Mouse (Mus musculus) forebrain, embryonic 14.5 days (tissue): ENCODE data around the gene Ppp1r1c. TPM values are rescaled to one million over a fixed set of nuclear protein-coding genes. Genes with fewer than 3 reads are reported as not detected.

Experiments
- ATAC-seq: fragments of 200-750 bp; cut with Nextera tagmentation; 2 replicates; pipeline ENCODE4 v1.8.0; 2017; ENCODE audit warnings: mild to moderate bottlenecking, moderate library complexity
- DNase-seq: peaks from one replicate; pipeline ENCODE4 v3.0.0-alpha.2; 2015; ENCODE audit warnings: low spot score
- H3K27ac ChIP-seq: fragments of 300-500 bp; sonication (generic); 2 replicates; pipeline ENCODE4 v1.5.1; 2014; ENCODE audit warnings: low read depth, mild to moderate bottlenecking, control low read depth, low read length, moderate library complexity
- H3K27me3 ChIP-seq: fragments of 300-500 bp; sonication (generic); replicated peaks from 2 replicates; pipeline ENCODE4 v1.6.1; 2014; ENCODE audit warnings: low read length, control low read depth, mixed read lengths; ENCODE audit not compliant: control insufficient read depth, insufficient read depth
- H3K36me3 ChIP-seq: fragments of 300-500 bp; sonication (generic); 2 replicates; pipeline ENCODE4 v1.6.1; 2014; ENCODE audit warnings: low read length, control low read depth; ENCODE audit not compliant: control insufficient read depth, insufficient read depth
- H3K4me1 ChIP-seq: fragments of 300-500 bp; sonication (generic); 2 replicates; pipeline ENCODE4 v1.6.1; 2014; ENCODE audit warnings: antibody characterized with exemption, low read length, control low read depth; ENCODE audit not compliant: control insufficient read depth, insufficient read depth
- H3K4me2 ChIP-seq: fragments of 300-500 bp; sonication (generic); 2 replicates; pipeline ENCODE4 v1.6.1; 2014; ENCODE audit warnings: mild to moderate bottlenecking, control low read depth, low read length
- H3K4me3 ChIP-seq: fragments of 300-500 bp; sonication (generic); 2 replicates; pipeline ENCODE4 v1.5.1; 2014; ENCODE audit warnings: low read depth, low read length, control low read depth
- H3K9ac ChIP-seq: fragments of 300-500 bp; sonication (generic); 2 replicates; pipeline ENCODE4 v1.6.1; 2014; ENCODE audit warnings: mild to moderate bottlenecking, low read length, control low read depth, moderate library complexity
- H3K9me3 ChIP-seq: fragments of 300-500 bp; sonication (generic); replicated peaks from 2 replicates; pipeline ENCODE4 v1.6.1; 2016; ENCODE audit warnings: low read length, control low read depth, mixed read lengths; ENCODE audit not compliant: control insufficient read depth
- WGBS: fragments of 180-500 bp; shearing (Covaris S2); extraction: QIAGEN DNeasy Blood & Tissue Kit; methylation state at CpG from one replicate; pipeline ENCODE4 v1.1.7; 2014; 5-methylcytosine and 5-hydroxymethylcytosine counted together
- polyA plus RNA-seq: library from polyadenylated mRNA; unstranded; fragments of >200 nt; fragmentation: Nextera tagmentation; extraction: Ambion mirVana; gene quantifications from 2 replicates; pipeline ENCODE4 v1.2.1, GENCODE M21; 2014

Gene Ppp1r1c
- polyA plus RNA-seq = 0.25 and 0.28 TPM in 2 replicates

DNA sequence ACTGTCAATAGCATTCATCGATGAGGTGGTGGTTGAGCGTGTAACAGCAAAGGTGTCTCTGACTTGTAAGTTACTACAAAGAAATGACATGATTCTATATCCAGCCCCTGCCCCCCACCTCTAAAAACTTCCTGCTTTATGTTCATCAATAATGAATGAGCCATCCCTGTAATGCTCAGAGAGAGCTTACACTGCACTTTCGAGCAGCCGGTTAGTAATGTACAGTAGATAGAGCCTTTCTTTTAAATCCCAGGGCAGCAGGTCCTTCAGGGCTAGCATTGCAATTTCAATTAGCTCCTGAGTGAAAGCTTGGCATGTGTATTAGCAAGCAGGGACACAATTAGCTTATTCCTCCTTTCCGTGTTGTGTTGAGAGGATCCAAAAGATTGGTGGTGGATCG lies at the start of gene Ppp1r1c:
Ppp1r1c (plus strand) TSS at position 206 of the 400 bp plus-strand sequence.
- Histone ChIP-seq H3K4me2 (no peak within 1 kb of the TSS), H3K36me3 (no peaks in the 10 kb centered on the region), H3K27me3 (no peaks in the 10 kb centered on the region), H3K4me3 (no peak within 1 kb of the TSS), H3K9me3 (no peaks in the 10 kb centered on the region), H3K27ac (no peak within 1 kb of the TSS), H3K4me1 (no peaks in the 10 kb centered on the region), H3K9ac (no peak within 1 kb of the TSS)
- DNase-seq (no peak), ATAC-seq (no peak)
- WGBS = 78% methylated on average over 6 of the region's 6 CpGs

DNA sequence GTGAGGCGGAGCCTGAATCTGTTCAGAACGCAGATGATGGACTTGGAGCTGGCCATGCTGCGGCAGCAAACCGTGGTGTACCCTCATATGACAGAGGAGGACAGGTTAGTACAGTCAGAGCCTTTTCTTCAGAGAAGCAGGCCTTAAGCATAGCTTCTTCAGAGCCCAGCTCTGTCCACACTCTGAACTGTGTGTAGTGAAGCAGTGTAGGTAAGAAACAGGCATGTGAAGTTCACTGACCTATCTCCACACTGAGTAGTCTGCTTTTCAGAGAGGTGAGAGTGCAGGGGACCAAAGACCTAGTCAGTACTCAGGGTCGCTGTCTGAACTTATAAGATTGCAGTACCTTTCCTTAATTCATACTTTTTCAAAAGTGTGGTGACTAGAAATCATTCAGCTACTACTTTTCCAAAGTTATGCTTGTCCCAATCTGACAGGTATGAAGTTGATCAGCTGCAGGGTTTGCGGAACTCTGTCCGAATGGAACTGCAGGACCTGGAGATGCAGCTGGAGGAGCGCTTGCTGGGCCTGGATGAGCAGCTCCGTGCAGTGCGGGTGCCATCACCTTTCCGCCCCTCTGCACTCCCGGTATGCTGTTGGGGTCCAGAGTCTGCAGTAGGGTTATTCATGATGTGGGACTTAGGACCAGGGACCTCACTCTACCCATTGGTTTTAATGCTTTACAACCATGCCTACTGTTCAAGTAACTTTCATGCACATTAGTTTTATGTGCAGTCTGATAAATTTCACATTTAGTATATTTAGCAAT lies 47.0 kb upstream of the Ppp1r1c start:
- Histone ChIP-seq H3K4me1 (peaks cover 4% of the 10 kb centered on the region; the same call in 1 of the 2 replicates), H3K4me3 (no peak overlapping the region), H3K27ac (no peak overlapping the region), H3K9me3 (no peaks in the 10 kb centered on the region), H3K4me2 (no peak overlapping the region), H3K36me3 (peaks cover 26% of the 10 kb centered on the region), H3K27me3 (no peaks in the 10 kb centered on the region), H3K9ac (no peak overlapping the region)
- DNase-seq (no peak), ATAC-seq (no peak)
- 85% methylated on average over 12 of the region's 12 CpGs for WGBS

DNA sequence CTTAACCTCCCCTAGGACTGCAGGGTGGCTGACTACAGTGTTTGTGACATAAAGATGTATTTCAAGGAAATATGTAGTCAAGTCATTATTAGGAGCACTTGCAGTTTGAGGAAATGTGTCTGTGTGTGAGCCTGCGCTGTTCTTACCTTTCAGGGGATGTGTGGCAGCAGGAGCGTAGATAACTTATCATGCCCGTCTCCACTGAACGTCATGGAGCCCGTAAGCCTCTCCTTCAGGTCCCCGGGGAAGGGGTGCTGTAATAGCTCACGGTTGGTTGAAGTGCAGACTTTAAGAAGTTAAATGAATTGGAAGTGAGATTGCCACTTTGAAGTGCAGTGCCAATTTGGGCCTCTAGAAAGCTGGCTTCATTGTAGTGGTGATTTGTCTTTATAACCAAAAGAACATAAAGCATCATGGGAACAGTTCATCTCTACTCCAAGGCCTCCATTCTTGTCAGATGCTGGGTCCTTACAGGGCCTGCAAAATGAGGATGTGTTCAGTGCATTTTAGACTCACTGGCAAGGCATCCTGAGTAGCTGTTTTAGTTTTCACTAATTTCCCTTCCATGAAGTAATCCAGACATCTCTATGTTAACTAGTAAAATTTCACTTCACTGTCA lies 46.0 kb upstream of the Ppp1r1c start:
- H3K4me2 ChIP-seq = no peak overlapping the region
- WGBS = 26% methylated on average over 7 of the region's 7 CpGs
- H3K4me3 ChIP-seq = no peak overlapping the region
- ATAC-seq (peak; percentile 42; the same call in 1 of the 2 replicates), DNase-seq (peak; percentile 49)
- H3K36me3 ChIP-seq = peaks cover 26% of the 10 kb centered on the region
- H3K27ac ChIP-seq = no peak overlapping the region
- no peak overlapping the region for H3K9ac ChIP-seq
- H3K9me3 ChIP-seq = no peaks in the 10 kb centered on the region
- H3K27me3 ChIP-seq = no peaks in the 10 kb centered on the region
- H3K4me1 ChIP-seq = peaks cover 4% of the 10 kb centered on the region; the same call in 1 of the 2 replicates

DNA sequence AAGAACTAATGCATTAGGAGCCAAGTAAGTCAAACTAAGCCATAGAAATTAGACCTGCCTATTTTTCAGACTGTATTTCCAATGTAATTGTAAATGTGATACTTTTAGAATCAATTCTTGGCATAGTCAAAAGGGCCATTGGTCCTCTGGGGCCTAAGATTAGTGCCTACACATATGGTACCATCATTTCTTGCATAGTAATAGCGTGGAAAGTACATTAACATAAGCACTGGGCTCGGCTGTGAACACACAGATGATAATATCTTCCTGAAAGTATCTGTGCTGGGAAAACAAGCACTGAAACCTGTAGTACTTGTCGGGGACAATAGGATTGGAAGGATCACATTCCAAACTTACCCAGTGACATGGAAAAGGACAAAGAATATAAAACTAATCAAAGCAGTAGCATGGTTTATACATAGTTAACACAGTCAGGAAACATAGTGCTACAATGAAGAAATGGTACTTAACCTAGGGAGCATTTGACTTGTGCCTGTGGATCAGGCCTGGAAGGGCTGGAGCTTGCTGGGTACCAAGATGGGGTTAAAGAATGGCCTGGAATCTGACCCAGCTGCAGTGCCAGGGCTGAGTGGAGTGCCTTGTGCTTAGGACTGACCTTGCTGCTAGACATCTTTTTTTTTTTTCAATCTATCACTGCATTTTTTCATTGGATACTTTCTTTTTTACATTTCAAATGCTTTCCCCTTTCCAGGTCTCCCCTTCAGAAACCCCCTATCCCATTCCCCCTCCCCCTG lies 42.9 kb upstream of the Ppp1r1c start:
- no peaks in the 10 kb centered on the region for H3K9me3 ChIP-seq
- no peak overlapping the region for H3K27ac ChIP-seq
- H3K27me3 ChIP-seq = no peaks in the 10 kb centered on the region
- WGBS = 74% methylated on average over 3 of the region's 3 CpGs
- H3K9ac ChIP-seq = no peak overlapping the region
- peaks cover 4% of the 10 kb centered on the region; the same call in 1 of the 2 replicates for H3K4me1 ChIP-seq
- DNase-seq (no peak), ATAC-seq (no peak)
- no peak overlapping the region for H3K4me3 ChIP-seq
- peaks cover 5% of the 10 kb centered on the region; the same call in 1 of the 2 replicates for H3K36me3 ChIP-seq
- no peak overlapping the region for H3K4me2 ChIP-seq

DNA sequence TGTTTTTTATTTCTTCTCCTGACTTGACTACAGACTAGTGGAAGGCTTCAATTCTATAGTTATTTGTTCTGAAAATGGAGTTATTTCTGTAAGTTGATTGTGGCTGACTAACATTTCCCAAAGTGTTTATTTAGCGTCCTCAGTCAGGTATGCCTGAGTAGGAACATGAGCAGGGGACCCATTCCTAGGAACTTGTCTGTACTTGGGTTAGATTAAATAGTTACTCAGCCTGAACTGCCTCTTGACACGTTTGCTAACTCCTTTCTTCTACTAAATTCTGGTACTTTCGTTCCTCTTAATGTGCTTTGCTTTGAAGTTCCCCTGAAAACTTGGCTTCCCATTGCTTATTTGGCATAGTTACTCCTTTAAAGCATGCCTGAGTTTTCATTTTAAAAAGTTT lies 42.1 kb upstream of the Ppp1r1c start:
- Histone ChIP-seq H3K36me3 (peaks cover 5% of the 10 kb centered on the region; the same call in 1 of the 2 replicates), H3K9ac (no peak overlapping the region), H3K4me2 (no peak overlapping the region), H3K9me3 (no peaks in the 10 kb centered on the region), H3K27me3 (no peaks in the 10 kb centered on the region), H3K4me1 (peaks cover 4% of the 10 kb centered on the region; the same call in 1 of the 2 replicates), H3K27ac (no peak overlapping the region), H3K4me3 (no peak overlapping the region)
- ATAC-seq = no peak
- peak; percentile 34 for DNase-seq
- 45% methylated on average over 3 of the region's 3 CpGs for WGBS

DNA sequence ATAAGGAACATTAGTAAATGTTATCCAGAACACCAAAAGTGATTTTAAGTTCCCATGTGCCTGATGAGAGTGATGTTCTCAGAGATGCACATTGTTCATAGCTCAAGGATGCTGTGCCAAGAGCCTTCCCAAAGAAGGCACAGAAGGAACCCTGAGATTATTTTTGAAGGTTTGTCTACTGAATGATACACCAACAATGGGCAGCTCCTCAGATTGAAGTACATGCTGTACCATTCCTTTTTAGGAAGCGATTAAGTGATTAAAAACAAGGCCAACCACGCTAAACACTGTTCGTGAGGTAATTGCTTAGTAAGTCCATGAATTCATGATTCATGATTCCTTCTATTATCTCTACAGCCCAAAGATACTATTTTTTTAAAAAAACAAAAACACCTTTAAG lies 32.3 kb upstream of the Ppp1r1c start:
- WGBS = 78% methylated on average over 3 of the region's 3 CpGs
- DNase-seq (no peak), ATAC-seq (no peak)

DNA sequence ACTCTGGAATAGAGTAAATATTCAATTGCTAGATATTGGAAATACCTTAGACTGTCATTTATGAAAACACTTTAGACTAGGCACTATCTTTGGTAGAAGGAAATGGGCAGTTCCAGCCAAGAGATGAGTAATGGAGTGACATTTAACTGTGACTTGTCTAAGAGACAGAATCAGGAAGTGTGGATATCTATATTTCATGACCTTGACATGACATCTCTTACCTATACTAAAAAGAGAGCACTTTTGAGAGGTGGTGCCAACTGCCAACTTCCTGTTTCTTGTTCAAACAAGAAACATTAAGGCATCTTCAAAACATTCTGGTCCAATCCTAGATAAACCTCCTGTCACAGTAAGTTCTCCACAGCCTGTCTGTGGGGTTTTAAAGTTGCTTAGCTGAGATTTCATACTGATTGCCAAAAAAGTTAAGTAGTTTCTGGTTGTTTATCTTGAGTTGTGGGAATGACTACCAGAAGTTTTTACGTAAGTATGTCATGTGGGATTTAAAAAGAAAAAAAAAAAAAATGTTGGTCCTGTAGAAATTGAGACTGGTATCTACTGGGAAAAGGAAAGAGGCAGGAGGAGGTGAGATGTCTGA lies 29.8 kb upstream of the Ppp1r1c start:
- H3K9me3 ChIP-seq = no peaks in the 10 kb centered on the region
- no peak overlapping the region for H3K4me3 ChIP-seq
- ATAC-seq (no peak), DNase-seq (no peak)
- no peak overlapping the region for H3K4me2 ChIP-seq
- H3K27ac ChIP-seq = no peak overlapping the region
- 96% methylated on average over 1 of the region's 1 CpGs for whole genome bisulfite sequencing
- no peaks in the 10 kb centered on the region for H3K4me1 ChIP-seq
- H3K27me3 ChIP-seq = no peaks in the 10 kb centered on the region
- H3K36me3 ChIP-seq = no peaks in the 10 kb centered on the region
- H3K9ac ChIP-seq = no peak overlapping the region

More for the DNA sequence above, 32.3 kb upstream of the Ppp1r1c start:
- H3K4me2 ChIP-seq = no peak overlapping the region
- H3K9ac ChIP-seq = no peak overlapping the region
- no peak overlapping the region for H3K4me3 ChIP-seq
- no peaks in the 10 kb centered on the region for H3K36me3 ChIP-seq
- no peaks in the 10 kb centered on the region for H3K27me3 ChIP-seq
- no peaks in the 10 kb centered on the region for H3K9me3 ChIP-seq
- no peaks in the 10 kb centered on the region for H3K4me1 ChIP-seq
- H3K27ac ChIP-seq = no peak overlapping the region

DNA sequence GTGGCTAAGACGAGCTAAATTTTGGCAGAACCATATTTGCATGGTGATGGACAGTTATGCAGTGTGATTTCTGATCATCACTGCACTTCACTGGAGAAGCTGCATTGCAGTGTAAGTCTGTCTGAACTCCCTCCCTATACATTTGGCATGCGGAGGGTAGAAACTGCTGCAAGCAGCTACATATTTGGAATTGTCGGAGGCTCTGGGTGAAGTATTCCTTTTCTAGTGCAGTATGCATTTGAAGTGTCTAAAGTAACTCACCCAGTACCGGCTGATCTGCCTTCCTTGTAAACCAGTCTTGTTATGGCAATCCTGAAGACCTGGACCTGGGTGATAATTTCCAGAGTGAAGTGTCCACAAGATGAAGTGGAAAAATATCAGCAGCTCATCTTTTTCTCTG lies 25.9 kb upstream of the Ppp1r1c start:
- DNase-seq = no peak
- WGBS = 91% methylated on average over 4 of the region's 4 CpGs
- no peak for ATAC-seq
- no peak overlapping the region for H3K27ac ChIP-seq
- H3K27me3 ChIP-seq = no peaks in the 10 kb centered on the region
- H3K4me3 ChIP-seq = no peak overlapping the region
- no peaks in the 10 kb centered on the region for H3K36me3 ChIP-seq
- H3K9ac ChIP-seq = no peak overlapping the region
- no peaks in the 10 kb centered on the region for H3K9me3 ChIP-seq
- no peaks in the 10 kb centered on the region for H3K4me1 ChIP-seq
- H3K4me2 ChIP-seq = no peak overlapping the region
